Mouse (Mus musculus): Measurements from ENCODE around the gene Tlx2.

Tlx2 gene

GRCm38 (mm10) chr6:83057790-83058189 lies 12.3 kb downstream of the Tlx2 start, which contains the start of gene Dqx1:
Dqx1 (plus strand) TSS chr6:83057844.
- no peak for DNase-seq (ENCODE audit: low read depth in 1 of 2, low spot score in 2 of 2)

- DNase-seq (ENCODE audit: low read depth in 1 of 2, low spot score in 2 of 2) = no peak
These were observed 15.1 kb downstream of the Tlx2 start, which contains the start of gene Htra2 for GRCm38 (mm10) chr6:83054871-83055431. Htra2 (minus strand) TSS chr6:83055273.

- DNase-seq (ENCODE audit: low read depth in 1 of 2, low spot score in 2 of 2) = peak; percentile 90 to 94
These were observed 15.8 kb downstream of the Tlx2 start, which contains the start of gene Aup1 for GRCm38 (mm10) chr6:83054074-83054851. Aup1 (plus strand) TSS chr6:83054521.

- DNase-seq (ENCODE audit: low read depth in 1 of 2, low spot score in 2 of 2) = peak in 1 of 2 experiments; percentile 22
These were observed 16.7 kb downstream of the Tlx2 start for GRCm38 (mm10) chr6:83053136-83053960.

- no peak for DNase-seq (ENCODE audit: low read depth in 1 of 2, low spot score in 2 of 2)
These were observed 20.7 kb downstream of the Tlx2 start for GRCm38 (mm10) chr6:83049367-83049766.

GRCm38 (mm10) chr6:83044742-83045141 lies 25.4 kb downstream of the Tlx2 start:
- peak in 1 of 2 experiments; percentile 27 for DNase-seq (ENCODE audit: low read depth in 1 of 2, low spot score in 2 of 2)

- DNase-seq (ENCODE audit: low read depth in 1 of 2, low spot score in 2 of 2) = no peak
These were observed 26.1 kb downstream of the Tlx2 start for GRCm38 (mm10) chr6:83043993-83044392.

- no peak for DNase-seq (ENCODE audit: low read depth in 1 of 2, low spot score in 2 of 2)
These were observed 26.5 kb downstream of the Tlx2 start for GRCm38 (mm10) chr6:83043561-83043960.

GRCm38 (mm10) chr6:83040601-83041000 lies 29.5 kb downstream of the Tlx2 start:
- no peak for DNase-seq (ENCODE audit: low read depth in 1 of 2, low spot score in 2 of 2)

GRCm38 (mm10) chr6:83038496-83039012 lies 31.5 kb downstream of the Tlx2 start:
- peak; percentile 79 to 95 for DNase-seq (ENCODE audit: low read depth in 1 of 2, low spot score in 2 of 2)

GRCm38 (mm10) chr6:83037188-83037587 lies 32.9 kb downstream of the Tlx2 start:
- DNase-seq (ENCODE audit: low read depth in 1 of 2, low spot score in 2 of 2) = no peak

- no peak for DNase-seq (ENCODE audit: low read depth in 1 of 2, low spot score in 2 of 2)
These were observed 35.5 kb downstream of the Tlx2 start for GRCm38 (mm10) chr6:83034463-83035055.

GRCm38 (mm10) chr6:83033249-83034185 lies 36.6 kb downstream of the Tlx2 start, which contains the start of the genes Dok1 and Loxl3:
Dok1 (minus strand) TSS chr6:83033471.
Loxl3 (plus strand) TSS chr6:83034173.
- DNase-seq (ENCODE audit: low read depth in 1 of 2, low spot score in 2 of 2) = peak in 1 of 2 experiments; percentile 71

- no peak for DNase-seq (ENCODE audit: low read depth in 1 of 2, low spot score in 2 of 2)
These were observed 37.3 kb downstream of the Tlx2 start for GRCm38 (mm10) chr6:83032769-83033191.

- DNase-seq (ENCODE audit: low read depth in 1 of 2, low spot score in 2 of 2) = no peak
These were observed 38.0 kb downstream of the Tlx2 start for GRCm38 (mm10) chr6:83031921-83032590.

GRCm38 (mm10) chr6:83031111-83031510 lies 39.0 kb downstream of the Tlx2 start:
- DNase-seq (ENCODE audit: low read depth in 1 of 2, low spot score in 2 of 2) = no peak

GRCm38 (mm10) chr6:83029777-83030176 lies 40.3 kb downstream of the Tlx2 start:
- DNase-seq (ENCODE audit: low read depth in 1 of 2, low spot score in 2 of 2) = no peak

GRCm38 (mm10) chr6:83027706-83028105 lies 42.4 kb downstream of the Tlx2 start:
- no peak for DNase-seq (ENCODE audit: low read depth in 1 of 2, low spot score in 2 of 2)

GRCm38 (mm10) chr6:83027293-83027692 lies 42.8 kb downstream of the Tlx2 start:
- DNase-seq (ENCODE audit: low read depth in 1 of 2, low spot score in 2 of 2) = no peak
